Mouse (Mus musculus) embryo, embryonic 11.5 days (tissue): Measurements from ENCODE around the gene Tenm3.

ENCODE experiments used
- DNase-seq: peaks from one replicate; pipeline ENCODE4 v3.0.0-alpha.2; 2012; ENCODE audit warnings: low read depth, low spot score

The Tenm3 gene

DNA sequence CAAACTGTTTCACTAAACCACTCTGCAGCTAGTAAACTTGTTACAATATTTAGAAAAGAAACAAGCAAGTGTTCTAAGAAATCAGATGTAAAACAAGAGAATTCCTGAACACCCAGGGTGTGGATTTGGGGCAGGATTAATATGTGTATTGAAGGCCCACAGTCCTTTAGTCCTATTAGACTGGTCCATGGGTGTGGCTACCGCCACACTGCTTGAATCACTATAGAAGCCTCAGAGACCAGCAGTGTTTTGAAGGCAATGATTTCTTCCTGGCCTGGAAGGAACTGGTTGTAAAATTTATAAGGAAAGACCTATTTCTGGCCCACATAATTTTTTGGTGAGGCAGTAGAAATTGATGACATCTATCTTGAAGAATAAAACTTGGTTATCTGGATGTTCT lies 33.1 kb downstream of the Tenm3 start:
- no peak for DNase-seq

DNA sequence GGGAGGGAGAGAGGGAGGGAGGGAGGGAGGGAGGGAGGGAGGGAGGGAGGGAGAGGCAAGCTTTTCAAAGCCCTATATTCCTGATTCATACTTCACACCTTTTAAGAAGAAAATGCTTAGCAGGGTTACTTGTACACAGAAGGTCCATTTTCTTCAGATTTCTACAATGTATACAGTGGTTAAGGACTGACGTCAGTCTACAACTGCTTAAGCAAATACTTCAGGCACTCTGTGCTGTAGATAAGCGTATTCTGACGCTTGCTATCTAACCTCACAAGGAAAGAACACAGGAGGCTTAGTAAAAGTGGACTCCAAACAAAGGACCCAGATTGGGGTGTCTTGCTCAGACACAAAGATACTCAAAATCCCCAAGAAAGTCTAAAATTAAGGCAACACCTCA lies 34.6 kb downstream of the Tenm3 start:
- no peak for DNase-seq

DNA sequence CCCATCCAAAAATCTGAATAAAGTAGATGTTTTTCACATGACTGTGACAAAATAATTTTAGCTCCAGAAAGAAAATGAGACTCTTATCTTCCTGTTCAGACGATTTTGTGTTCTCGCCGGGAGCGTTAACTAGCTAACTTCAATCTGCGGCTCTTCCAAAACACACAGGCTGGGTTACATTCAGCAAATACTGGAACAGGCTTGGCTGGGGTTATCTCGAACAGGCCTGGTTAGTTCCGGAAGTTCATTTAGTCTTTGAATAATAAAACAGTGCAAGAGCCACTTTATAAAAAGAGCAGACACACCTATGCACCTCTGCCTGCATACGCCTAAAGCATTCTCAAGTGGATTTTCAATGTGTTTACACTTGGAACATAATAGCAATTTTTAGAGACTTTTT lies 40.7 kb downstream of the Tenm3 start:
- DNase-seq: no peak

DNA sequence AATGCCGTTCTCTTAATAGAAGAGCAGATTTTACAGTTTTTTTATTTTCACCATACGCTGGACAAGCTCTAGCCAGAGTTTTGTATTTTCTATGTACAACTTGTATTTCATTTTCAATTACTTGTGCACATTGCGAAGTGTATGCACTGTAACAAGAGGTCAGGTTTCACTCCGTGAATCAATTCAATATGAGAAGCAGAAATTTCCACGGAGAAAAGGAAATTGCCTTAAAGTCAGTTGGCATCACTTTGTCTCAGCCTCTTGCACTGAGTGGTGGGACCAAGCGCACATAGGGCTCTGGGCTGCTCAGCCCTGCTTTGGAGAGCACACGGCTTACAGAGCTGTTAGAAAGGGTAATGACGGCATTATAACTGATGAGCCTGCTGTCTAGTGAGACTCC lies 41.5 kb downstream of the Tenm3 start:
- DNase-seq: no peak

DNA sequence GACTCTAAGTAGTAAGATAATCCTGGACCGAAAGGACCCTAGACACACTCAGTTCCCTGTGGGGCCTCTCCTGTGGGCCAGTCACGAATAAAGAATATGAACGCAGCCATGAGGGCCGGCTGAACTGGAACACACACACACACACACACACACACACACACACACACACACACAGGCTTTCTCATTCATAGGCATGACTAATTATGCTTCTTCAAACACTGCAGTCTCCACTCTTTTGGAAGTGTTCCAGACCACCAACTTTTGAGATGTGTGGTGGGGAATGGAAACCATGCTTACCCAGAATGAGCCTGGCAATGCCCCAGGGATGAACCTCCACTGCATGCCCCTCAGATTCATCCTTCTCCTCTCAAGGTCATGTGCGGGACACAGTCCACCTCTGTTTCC lies 45.8 kb downstream of the Tenm3 start:
- DNase-seq: no peak

DNA sequence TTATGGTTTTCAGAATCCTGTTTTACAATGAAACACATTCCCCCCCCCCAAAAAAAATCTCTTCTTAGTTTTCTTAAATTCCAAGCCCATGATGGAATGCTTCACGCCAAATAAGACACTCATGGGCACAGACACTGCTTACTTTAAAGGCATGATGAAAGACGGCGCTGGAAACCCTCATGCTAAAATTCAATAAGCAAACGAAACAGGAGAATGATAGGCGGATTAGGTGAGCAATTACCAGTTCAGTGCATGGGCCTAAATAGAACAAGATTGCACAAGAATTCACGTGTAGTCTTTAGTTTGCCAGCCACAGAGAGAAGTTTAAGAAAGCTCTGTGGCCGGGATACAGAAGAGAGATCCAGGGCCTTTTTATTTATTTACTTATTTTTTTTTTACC lies 49.5 kb downstream of the Tenm3 start:
- DNase-seq: no peak

DNA sequence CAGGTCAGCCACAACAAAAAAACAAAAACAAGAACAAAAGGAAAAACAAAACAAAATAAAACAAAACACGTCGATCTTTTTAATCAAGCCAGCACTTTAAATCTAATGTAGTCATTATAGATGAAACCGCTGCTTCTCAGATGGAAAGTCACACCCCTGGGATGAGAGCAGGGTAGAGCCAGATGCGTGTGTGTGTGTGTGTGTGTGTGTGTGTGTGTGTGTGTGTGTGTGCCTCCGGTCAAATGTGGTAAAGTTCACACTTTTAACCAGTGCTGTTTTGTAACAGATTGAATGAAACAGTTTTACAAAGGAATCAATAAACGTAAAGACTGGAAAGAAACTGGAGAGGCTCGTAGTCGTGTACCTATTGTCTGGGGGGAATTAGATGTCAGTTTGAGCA lies 50.0 kb downstream of the Tenm3 start:
- DNase-seq: no peak

DNA sequence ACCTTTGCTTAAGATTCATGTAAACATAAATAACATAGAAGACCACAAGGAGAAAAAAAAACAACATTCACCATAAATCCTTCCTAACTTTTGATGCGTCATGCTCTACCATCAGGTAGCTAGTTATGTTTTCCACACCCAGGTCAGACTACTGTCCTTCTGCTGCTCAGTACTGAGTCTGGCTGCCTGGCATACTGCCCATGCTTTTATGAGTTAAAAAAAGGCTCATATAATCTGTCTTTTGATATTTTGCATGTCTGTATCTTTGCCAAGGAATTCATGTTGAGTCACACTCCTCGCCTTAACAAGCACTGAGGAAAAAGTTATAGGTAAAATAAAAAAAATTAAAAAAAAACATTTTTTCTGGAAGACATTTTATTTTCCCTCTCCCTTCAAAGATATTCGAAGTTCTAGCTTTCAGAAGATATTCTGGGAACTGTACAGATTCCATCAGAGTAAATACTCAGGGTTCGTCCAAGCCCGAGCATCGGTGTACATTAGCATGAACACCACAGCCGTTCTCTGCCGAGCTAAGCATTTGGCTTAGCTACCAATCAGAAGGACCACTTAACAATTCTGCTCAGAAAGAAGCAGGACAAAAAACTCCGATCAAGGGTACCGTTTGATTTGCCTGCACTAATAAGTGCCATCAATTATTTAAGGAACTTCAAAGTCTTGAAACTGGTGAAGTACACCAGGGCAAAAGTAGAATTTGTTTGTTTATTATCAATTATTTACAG lies 51.0 kb downstream of the Tenm3 start:
- no peak for DNase-seq

DNA sequence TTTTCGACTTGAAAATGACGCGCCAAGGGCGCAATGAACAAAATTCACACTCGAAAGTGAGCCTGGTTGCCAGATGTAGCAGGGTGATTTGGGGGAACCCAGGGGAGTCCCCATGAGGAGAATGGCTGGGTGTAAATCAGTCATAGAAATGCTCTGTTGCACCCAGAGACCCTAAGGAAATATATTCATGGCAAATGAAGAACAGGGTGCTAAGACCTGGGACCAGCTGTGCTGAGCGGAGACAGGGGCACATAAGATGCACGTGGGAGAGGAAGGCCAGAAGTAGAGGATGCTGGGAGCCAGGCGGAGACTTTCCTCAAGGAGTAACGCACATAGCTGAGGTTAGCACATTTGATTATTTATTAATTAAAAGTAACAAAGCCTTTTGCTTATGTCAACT lies 60.4 kb downstream of the Tenm3 start:
- DNase-seq: no peak

DNA sequence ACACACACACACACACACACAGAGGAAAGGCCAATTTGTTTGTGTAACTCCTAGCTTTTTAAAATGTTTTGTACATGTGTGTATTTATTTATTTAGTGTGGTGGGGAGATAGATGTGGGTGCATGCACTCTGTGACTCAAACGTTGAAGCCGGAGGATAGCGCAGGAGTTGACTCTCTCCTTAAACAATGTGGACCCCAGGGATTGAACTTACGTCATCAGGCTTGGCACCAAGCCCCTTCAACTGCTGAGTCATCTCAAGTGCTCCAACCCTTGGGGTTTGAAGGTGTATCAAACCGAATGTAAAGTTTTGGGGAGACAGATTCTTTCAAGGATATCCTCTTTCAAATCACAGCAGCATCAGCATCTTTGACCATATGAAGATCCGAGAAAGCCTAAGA lies 63.1 kb downstream of the Tenm3 start:
- no peak for DNase-seq

DNA sequence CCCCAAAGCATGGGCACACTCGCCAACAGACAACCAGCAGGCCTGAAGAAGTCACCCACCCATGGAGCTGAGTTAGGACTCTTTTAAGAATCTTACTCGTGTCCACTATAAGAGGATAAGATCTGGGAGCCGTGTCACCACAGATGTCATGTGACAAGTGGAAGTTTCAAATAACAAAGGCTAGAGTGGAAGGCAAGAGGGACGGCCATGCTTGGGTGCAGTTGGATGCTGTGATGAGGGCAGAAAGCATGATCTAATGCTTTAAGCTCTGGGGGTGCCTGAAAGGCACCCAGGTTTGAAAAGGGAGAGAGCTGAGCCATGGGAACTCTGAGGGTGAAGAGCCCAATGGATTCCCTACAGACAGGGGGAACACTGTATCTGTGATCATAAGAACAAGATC lies 64.6 kb downstream of the Tenm3 start:
- DNase-seq: no peak

DNA sequence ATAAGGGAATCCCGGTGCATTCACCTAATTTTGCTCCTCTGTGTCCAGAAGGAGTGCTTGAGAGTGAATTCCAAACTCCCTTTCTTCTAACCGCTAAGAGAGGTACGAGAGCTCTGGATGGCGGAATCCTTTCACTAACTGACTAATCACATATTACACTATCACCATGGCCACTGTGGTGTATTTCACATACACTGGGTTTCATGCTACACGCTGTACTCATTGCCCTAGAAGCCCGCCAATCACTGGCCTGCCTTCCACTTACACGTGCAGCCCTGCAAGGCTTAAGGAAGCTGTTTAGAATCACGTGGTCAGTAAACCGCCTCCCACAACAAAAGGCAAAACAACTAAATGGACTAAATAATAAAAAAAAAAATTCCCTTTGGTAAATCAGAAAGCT lies 67.7 kb downstream of the Tenm3 start:
- no peak for DNase-seq

DNA sequence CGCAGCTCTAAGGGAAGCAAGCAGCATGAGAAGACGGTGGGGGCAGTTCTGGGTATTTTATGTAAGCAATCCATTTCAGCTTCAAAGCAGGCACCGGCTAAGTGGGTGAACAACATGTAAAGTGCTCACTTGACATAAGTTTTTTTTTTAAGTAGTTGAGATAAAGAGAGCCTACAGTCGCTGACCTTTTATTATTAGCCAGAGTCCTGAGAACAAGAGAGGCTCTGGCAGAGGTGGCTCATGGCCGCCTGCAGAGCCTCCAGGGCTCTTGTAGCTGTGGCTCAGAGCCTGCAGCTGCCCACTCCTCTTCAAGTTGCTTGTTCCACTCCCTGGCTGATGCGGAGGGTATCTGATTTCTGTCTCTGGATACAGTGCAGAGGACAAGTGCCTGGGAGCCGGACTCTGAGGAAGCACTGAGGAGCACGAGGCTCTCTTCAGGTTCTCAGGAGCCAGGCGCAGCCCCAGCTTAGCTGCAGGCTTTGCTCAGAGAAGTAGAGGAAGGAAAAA lies 68.2 kb downstream of the Tenm3 start:
- DNase-seq: no peak

DNA sequence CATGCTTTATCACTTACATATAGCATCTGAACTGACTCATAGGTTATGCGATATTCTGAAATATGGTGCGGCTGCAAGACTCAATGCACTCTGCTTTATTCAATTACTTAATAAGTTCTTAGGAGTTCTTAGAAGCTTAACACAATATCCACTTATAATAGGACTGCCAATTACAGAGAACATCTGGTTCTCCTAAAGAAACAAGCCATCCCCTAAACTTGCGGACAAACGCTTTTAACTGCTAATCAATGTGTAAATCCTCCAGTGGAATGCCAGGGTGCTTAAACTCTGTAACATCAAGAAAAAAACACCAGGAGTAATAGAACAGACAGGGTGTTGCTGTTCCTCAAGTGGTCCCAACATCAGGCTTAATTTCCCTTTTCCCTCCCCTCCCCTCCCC lies 68.9 kb downstream of the Tenm3 start:
- no peak for DNase-seq

DNA sequence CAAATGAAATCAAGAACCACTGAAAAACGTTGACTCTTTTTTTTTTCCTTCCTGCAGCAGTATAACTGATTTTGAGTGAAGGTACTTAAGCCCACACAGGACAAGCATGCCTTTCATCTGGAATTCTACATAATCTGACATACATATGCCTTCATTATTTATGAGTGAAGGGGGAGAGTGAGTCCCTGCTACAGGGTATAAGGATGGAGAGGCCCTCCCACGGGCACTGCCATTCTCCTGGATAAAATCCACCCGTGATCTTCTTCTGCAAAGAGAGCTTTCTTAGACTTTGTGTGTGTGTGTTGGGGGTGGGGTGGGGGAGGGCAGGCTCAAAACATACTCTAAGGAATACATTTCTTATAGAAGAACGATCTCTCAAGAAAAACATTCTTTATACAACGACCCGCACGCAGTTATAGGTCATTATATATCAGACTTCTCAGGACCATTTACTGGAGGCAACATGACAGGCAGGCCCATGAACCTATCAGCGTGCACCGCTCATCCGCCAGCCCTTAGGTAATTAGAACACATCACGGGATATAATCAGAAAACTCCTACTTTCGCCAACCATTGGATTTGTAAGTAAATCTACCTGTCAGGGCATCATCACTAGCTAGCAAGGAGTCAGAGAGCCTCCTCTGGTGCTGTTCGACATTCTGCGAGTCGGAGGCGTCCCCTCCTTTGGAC lies 77.1 kb downstream of the Tenm3 start:
- DNase-seq: no peak

DNA sequence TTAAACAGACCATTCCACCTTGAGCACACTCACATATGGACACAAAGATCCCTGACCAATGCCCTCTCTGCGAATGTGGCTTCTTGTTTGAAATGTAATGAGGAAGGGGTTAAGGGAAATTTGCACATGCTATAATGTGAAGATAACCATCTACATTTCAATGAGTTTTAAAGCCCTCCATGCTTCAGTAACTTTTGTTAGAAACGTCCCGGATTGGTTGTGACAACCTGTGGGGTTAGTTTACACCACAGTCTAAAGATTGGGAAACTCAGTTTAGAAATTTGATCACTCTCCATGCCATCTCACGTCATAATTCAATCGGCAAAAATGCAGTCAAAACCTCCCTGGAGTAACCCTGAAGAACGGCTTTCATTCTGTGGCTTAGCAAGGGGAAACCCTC lies 78.5 kb downstream of the Tenm3 start:
- no peak for DNase-seq

DNA sequence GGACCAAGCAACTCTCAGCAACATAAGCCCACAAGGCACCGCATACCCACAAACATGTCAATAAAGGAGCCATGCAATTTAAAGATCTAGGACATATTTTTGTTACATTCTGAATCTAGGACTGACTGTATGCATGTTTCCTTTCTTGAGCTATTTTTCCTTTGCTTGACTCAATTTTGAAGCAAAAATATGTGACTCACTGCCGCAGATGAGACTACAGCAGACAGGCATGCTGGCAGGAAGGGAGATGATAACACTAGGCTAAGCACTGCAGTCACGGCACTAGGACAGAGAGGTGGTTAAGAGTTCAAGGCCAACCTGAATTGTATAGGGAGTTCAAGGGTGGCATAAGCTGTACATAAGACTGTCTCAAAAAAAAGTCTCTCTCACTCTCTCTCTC lies 79.7 kb downstream of the Tenm3 start:
- no peak for DNase-seq

DNA sequence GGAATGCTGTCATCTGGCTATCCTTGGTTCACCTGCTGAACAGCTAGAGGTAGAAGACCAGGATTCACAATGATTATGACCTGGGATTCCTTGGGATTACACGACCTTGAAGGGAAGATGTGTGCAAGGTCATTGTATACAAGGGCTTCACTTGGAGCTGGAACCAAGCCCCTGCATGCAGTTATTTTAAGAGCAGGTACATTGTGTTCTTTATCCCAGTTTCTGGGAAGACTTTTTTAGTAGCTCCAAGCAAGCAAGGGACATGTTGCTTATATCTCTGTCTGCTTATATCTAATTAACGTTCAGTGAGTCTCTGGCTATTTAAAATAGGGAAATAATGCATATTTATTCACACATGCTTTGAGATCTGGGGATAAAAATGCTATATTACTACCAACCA lies 86.9 kb downstream of the Tenm3 start:
- no peak for DNase-seq

DNA sequence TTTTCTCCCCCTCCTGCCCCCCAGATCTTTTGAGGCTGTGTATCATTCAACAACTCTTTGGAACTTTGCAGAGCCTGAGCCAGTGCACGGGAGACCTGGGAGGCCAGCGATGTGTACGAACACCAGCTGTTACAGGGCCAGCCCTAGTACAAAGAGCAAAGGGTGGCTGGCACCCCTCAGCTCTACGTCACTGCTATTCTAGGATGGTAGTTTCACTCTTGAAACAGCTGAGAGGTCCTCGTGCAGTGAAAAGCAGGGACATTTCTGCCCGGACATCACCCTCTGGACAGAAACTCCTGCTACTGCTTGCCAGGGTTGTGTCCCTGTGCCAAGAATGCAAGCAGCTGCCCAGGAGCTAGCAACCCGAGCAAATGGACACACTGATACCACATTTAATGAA lies 88.3 kb downstream of the Tenm3 start:
- DNase-seq: no peak

DNA sequence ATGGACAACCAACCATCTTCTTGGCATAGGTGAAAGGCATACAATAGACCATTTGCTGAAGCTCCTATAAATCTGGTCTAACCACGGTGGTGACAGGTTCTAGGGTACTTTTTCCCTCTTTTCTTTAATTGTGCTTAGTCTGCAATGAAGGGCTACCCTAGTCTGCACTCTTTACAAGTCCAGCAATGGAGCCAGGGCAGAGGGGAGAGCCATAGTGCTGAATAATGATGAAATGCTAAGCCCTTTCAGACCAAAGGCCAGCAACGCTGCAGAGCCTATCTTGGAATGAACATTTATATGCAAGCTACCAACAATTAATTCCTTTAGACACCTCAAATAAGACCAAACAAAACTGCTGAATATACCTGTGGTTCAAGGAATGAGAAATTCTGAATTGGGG lies 88.8 kb downstream of the Tenm3 start:
- DNase-seq: no peak

DNA sequence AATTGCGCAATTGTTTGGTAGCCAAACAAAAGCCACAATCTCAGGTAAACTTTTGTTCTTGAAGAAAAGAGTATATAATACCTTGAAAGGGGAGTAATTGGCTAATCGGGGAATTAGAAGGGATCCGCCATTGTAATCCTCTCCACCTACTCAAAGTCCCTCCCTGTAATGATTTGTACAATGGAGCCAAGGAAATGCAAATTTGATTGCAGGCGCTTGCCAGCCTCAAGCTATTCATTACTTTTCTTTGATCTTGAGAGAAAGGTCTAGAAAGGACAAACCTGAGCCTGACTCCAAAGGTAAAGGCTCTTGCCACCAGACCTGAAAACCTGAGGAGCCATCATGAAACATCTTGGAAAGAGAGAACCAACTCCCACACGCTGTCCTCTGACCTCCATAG lies 91.8 kb downstream of the Tenm3 start:
- no peak for DNase-seq

DNA sequence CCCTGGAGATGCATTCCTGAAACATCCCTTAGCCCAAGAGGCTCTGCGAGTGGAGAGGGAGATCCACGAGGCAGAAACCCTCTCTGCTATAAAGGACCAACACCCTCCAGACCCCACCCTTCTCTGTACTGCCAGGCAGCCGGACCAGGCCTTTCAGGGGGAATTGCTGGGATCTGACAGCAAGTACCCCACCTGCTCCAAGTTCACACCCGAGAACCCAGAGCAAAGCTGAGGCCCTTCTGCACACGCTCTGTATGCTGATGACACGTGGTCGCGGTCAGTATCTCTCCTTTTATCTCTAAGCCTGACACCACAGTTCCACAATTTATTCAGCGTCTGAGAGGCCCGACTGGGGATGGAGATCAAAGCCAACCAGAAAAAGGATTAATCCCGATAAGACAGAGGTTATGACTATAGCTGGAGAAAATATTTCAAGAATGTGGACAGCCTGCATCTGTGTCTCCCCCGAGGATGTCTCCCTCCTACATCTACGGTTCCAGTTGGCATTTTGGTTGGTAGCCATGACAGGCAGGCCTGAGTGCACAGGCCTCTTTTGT lies 95.2 kb downstream of the Tenm3 start:
- peak; percentile 17 for DNase-seq

DNA sequence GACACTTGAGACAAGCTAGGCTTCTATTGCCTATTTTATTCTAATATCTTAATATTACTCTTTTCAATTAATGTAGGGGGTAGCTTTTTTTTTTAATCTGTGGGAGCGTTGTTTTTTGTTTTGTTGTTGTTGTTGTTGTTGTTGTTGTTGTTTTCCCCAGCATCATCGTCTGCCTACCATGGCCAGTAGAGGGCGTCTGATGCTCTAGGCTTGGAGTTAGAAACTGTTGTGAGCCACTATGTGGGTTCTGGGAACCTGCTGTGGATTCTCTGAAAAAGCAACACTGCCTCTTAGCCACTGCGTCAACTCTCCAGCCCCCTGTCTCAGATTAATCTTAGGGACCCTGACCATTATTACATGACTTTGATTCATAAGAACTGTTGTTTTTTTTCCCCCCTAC lies 99.8 kb downstream of the Tenm3 start:
- no peak for DNase-seq
